Mouse (Mus musculus): ENCODE measurements at regions not wholly inside any gene's neighbourhood (a gene's known extent, or its start where the extent isn't known, plus 50 kb on each side); places are given as distances from the start of the nearest gene placed in this dataset.

- Histone ChIP-seq H3K79me2 (ENCODE audit: control insufficient read depth, insufficient read depth, low read length, poor library complexity) (no peaks in the 10 kb centered on the region), H3K4me1 (ENCODE audit: control insufficient read depth in 1 of 2, insufficient read depth in 2 of 2, low read length in 2 of 2) (no peaks in the 10 kb centered on the region), H3K36me3 (ENCODE audit: control insufficient read depth in 1 of 2, insufficient read depth in 2 of 2, low read length in 2 of 2) (no peaks in the 10 kb centered on the region), H3K27me3 (ENCODE audit: control insufficient read depth in 1 of 2, insufficient read depth in 2 of 2, low read length in 2 of 2) (no peaks in the 10 kb centered on the region), H3K4me3 (ENCODE audit: control insufficient read depth in 1 of 2, insufficient read depth in 1 of 2, low read depth in 2 of 2, low read length in 2 of 2) (no peak overlapping the region), H3K9ac (ENCODE audit: control insufficient read depth, low read depth, low read length, poor library complexity, severe bottlenecking) (no peak overlapping the region), H3K27ac (ENCODE audit: control insufficient read depth, low read depth, low read length) (no peak overlapping the region), H3K9me3 (replicated peaks; ENCODE audit: insufficient read depth, low read length) (no peaks in the 10 kb centered on the region)
- DNase-seq (ENCODE audit: low read depth, low spot score), result no peak
- no peak for TF ChIP-seq ZNF384 (IDR thresholded peaks at IDR 0.05; ENCODE audit: low read depth, low read length)
- TF ChIP-seq CHD2 (IDR thresholded peaks at IDR 0.05; ENCODE audit: low read length), result no peak
- TF ChIP-seq TBP (IDR thresholded peaks at IDR 0.05; ENCODE audit: low read depth, low read length), result no peak
- no peak for TF ChIP-seq ZKSCAN1 (IDR thresholded peaks at IDR 0.05; ENCODE audit: low read depth, low read length)
- TF ChIP-seq MYB (IDR thresholded peaks at IDR 0.05; ENCODE audit: low read depth, low read length), result no peak
- TF ChIP-seq EP300 (IDR thresholded peaks at IDR 0.05; ENCODE audit: low read depth in 1 of 2, low read length in 2 of 2), result no peak
- no peak for TF ChIP-seq RAD21 (IDR thresholded peaks at IDR 0.05; ENCODE audit: low read depth, low read length)
- no peak for TF ChIP-seq MAZ (IDR thresholded peaks at IDR 0.05; ENCODE audit: low read depth, low read length)
- no peak for TF ChIP-seq MAX (IDR thresholded peaks at IDR 0.05; ENCODE audit: low read length)
- no peak for TF ChIP-seq POLR2A (IDR thresholded peaks at IDR 0.05; ENCODE audit: control insufficient read depth in 1 of 2, insufficient read depth in 1 of 2, low read depth in 1 of 2, low read length in 2 of 2, poor library complexity in 1 of 2)
- TF ChIP-seq ELF1 (IDR thresholded peaks at IDR 0.05; ENCODE audit: low read depth, low read length), result no peak
- no peak for TF ChIP-seq NELFE (IDR thresholded peaks at IDR 0.05; ENCODE audit: low read depth, low read length)
- TF ChIP-seq SIN3A (IDR thresholded peaks at IDR 0.05; ENCODE audit: low read length), result no peak
- TF ChIP-seq ETS1 (IDR thresholded peaks at IDR 0.05; ENCODE audit: low read depth, low read length), result no peak
- no peak for TF ChIP-seq NRF1 (IDR thresholded peaks at IDR 0.05; ENCODE audit: insufficient read depth, low read depth, low read length, poor library complexity, severe bottlenecking)
- no peak for TF ChIP-seq JUND (IDR thresholded peaks at IDR 0.05; ENCODE audit: low read depth, low read length)
- no peak for TF ChIP-seq POLR2AphosphoS2 (IDR thresholded peaks at IDR 0.05; ENCODE audit: low read length)
These were observed 2310.3 kb upstream of the Lrrc6 start for GRCm38 (mm10) chr15:68811041-68811440.

GRCm38 (mm10) chr15:68810593-68810992 is 2309.9 kb upstream of the Lrrc6 start:
- Histone ChIP-seq H3K9ac (ENCODE audit: control insufficient read depth, low read depth, low read length, poor library complexity, severe bottlenecking) (no peak overlapping the region), H3K36me3 (ENCODE audit: control insufficient read depth in 1 of 2, insufficient read depth in 2 of 2, low read length in 2 of 2) (no peaks in the 10 kb centered on the region), H3K4me1 (ENCODE audit: control insufficient read depth in 1 of 2, insufficient read depth in 2 of 2, low read length in 2 of 2) (no peaks in the 10 kb centered on the region), H3K79me2 (ENCODE audit: control insufficient read depth, insufficient read depth, low read length, poor library complexity) (no peaks in the 10 kb centered on the region), H3K4me3 (ENCODE audit: control insufficient read depth in 1 of 2, insufficient read depth in 1 of 2, low read depth in 2 of 2, low read length in 2 of 2) (no peak overlapping the region), H3K27me3 (ENCODE audit: control insufficient read depth in 1 of 2, insufficient read depth in 2 of 2, low read length in 2 of 2) (no peaks in the 10 kb centered on the region), H3K9me3 (replicated peaks; ENCODE audit: insufficient read depth, low read length) (no peaks in the 10 kb centered on the region), H3K27ac (ENCODE audit: control insufficient read depth, low read depth, low read length) (no peak overlapping the region)
- no peak for DNase-seq (ENCODE audit: low read depth, low spot score)
- TF ChIP-seq ZMIZ1 (IDR thresholded peaks at IDR 0.05; ENCODE audit: low read depth, low read length), result no peak
- TF ChIP-seq RCOR1 (IDR thresholded peaks at IDR 0.05; ENCODE audit: low read depth, low read length), result no peak
- TF ChIP-seq USF2 (IDR thresholded peaks at IDR 0.05; ENCODE audit: borderline replicate concordance in 1 of 2, insufficient read depth in 1 of 2, low read depth in 1 of 2, low read length in 2 of 2), result no peak
- TF ChIP-seq POLR2AphosphoS5 (IDR thresholded peaks at IDR 0.05; ENCODE audit: borderline replicate concordance, low read depth, low read length), result no peak
- no peak for TF ChIP-seq MAX (IDR thresholded peaks at IDR 0.05; ENCODE audit: low read length)
- TF ChIP-seq CHD2 (IDR thresholded peaks at IDR 0.05; ENCODE audit: low read length), result no peak
- no peak for TF ChIP-seq ELF1 (IDR thresholded peaks at IDR 0.05; ENCODE audit: low read depth, low read length)
- TF ChIP-seq TCF12 (IDR thresholded peaks at IDR 0.05; ENCODE audit: low read depth, low read length), result no peak
- no peak for TF ChIP-seq MAFK (IDR thresholded peaks at IDR 0.05; ENCODE audit: borderline replicate concordance, low read depth, low read length)
- no peak for TF ChIP-seq MYB (IDR thresholded peaks at IDR 0.05; ENCODE audit: low read depth, low read length)
- no peak for TF ChIP-seq ETS1 (IDR thresholded peaks at IDR 0.05; ENCODE audit: low read depth, low read length)
- no peak for TF ChIP-seq TBP (IDR thresholded peaks at IDR 0.05; ENCODE audit: low read depth, low read length)
- TF ChIP-seq ZNF384 (IDR thresholded peaks at IDR 0.05; ENCODE audit: low read depth, low read length), result no peak
- TF ChIP-seq ZC3H11A (IDR thresholded peaks at IDR 0.05; ENCODE audit: low read depth, low read length), result no peak
- no peak for TF ChIP-seq GATA1 (IDR thresholded peaks at IDR 0.05; ENCODE audit: low read depth, low read length)

All from MEL (cell line).